Mouse (Mus musculus): ENCODE data around the gene Btbd18. TPM values are rescaled to one million over a fixed set of nuclear protein-coding genes. Genes with fewer than 3 reads are reported as not detected.

The Btbd18 gene
- polyA plus RNA-seq, 1 experiment from 2014 or later = 0.29 TPM

DNA sequence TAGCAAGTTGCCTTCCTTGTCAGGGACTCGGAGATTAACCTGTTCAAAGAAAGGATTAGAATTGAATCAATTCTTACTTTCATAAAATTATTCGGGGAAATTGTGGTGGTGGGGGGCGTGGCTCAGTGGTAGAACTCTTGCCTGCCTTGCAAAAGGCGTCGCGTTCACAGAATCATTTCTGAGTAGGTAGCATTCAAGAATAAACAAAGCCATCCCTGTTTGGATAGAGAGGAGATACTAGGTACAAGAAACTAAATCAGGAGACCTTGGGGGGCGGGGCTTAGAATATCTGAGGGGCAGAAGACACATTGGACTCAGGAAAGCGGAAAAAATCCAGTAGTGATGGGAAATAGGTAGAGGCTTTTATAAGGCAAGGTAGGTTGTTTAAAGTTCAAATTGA is 20.1 kb downstream of the Btbd18 start, which contains the start of gene Tmx2:
Tmx2 (minus strand) TSS at position 125 of the 400 bp plus-strand sequence.
- Histone ChIP-seq H3K4me1 (replicated peaks) (peaks cover 29% of the 10 kb centered on the region), H3K36me3 (peaks cover 30% of the 10 kb centered on the region), H3K9ac (peak within 1 kb of the TSS; percentile 89), H3K9me3 (no peaks in the 10 kb centered on the region), H3K4me2 (peak within 1 kb of the TSS; percentile 82), H3K27me3 (no peaks in the 10 kb centered on the region), H3K4me3 (peak within 1 kb of the TSS; percentile 97), H3K27ac (peak within 1 kb of the TSS; percentile 89)
- ATAC-seq (ENCODE audit: low FRiP score) = no peak
- 24% methylated on average over 8 of the region's 8 CpGs for WGBS

DNA sequence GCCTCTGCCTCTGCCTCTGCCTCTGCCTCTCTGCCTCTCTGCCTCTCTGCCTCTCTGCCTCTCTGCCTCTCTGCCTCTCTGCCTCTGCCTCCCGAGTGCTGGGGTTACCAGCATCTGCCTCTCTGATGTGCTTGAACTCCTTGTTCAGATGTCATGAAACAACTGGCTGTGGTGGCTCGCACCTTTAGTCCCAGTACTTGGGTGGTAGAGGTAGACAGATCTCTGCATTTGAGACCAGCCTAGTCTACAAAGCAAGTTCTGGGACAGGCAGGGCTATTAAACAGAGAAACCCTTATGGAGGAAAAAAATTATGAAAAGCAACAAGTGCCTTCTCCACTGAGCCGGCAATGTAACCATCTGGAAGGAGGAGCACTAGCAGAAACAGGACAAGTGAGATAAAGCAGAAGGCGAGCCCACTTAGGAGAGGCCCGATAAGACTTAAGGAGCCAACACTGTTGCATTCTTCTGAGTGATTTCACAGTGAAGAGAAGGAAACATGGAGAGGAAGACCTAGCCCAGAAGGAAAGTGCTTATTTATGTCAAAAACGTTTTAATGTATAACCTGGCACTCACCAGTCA is 23.8 kb downstream of the Btbd18 start:
- no peak overlapping the region for H3K9ac ChIP-seq
- no peaks in the 10 kb centered on the region for H3K27me3 ChIP-seq
- no peak overlapping the region for H3K4me2 ChIP-seq
- H3K36me3 ChIP-seq = peaks cover 38% of the 10 kb centered on the region
- H3K27ac ChIP-seq = no peak overlapping the region
- H3K9me3 ChIP-seq = no peaks in the 10 kb centered on the region
- no peak overlapping the region for H3K4me3 ChIP-seq
- no peak for ATAC-seq (ENCODE audit: low FRiP score)
- H3K4me1 ChIP-seq (replicated peaks) = peaks cover 11% of the 10 kb centered on the region
- 87% methylated on average over 6 of the region's 6 CpGs for WGBS

GRCm38 (mm10) chr2:84688080-84688844 is 29.4 kb downstream of the Btbd18 start:
- WGBS = 79% methylated on average over 2 of the region's 2 CpGs
- Histone ChIP-seq H3K4me2 (no peak overlapping the region), H3K4me1 (replicated peaks) (no peaks in the 10 kb centered on the region), H3K36me3 (peaks cover 83% of the 10 kb centered on the region), H3K9me3 (no peaks in the 10 kb centered on the region), H3K4me3 (no peak overlapping the region), H3K9ac (no peak overlapping the region), H3K27ac (no peak overlapping the region), H3K27me3 (no peaks in the 10 kb centered on the region)
- no peak; the same call in 1 of the 2 replicates for ATAC-seq (ENCODE audit: low FRiP score)

- 93% methylated on average over 12 of the region's 12 CpGs for WGBS
- Histone ChIP-seq H3K4me3 (no peak overlapping the region), H3K4me2 (no peak overlapping the region), H3K36me3 (peaks cover 89% of the 10 kb centered on the region), H3K9me3 (no peaks in the 10 kb centered on the region), H3K9ac (no peak overlapping the region), H3K27ac (no peak overlapping the region), H3K27me3 (no peaks in the 10 kb centered on the region), H3K4me1 (replicated peaks) (no peaks in the 10 kb centered on the region)
- ATAC-seq (ENCODE audit: low FRiP score) = 0 out of 2 replicates have a peak, but pooled peaks have one; percentile 25
Measured at GRCm38 (mm10) chr2:84690050-84690449, 31.2 kb downstream of the Btbd18 start.

DNA sequence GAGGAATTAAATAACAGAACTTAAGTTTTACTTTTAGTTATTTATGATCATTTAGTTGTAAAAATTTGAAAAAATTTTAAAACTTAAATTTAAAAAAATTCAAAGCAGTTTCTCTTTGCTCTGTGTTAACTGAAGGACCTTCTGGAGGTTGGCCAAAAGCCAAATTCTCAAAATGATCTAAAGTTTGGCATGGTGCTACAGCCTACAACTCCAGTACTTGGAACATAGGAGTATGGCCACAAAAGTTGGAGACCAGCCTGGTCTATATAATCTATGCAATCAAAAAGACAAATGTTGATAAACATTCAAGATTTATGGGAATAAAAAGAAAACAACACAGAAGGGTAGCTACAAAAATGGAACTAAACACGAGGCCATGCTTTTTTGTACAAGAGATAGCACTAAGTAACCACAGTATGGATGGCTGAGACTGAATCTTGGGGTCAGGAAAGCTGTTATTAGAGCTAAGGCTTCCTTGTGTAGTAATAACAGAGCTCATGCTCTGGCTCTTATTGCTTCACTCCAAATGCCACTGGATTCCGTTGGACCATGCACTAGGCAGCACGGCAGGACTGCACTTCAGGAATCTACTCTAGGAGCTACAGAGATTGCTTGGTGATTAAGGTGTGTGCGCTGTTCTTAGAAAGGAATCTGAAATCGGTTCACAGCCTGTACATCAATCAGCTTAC is 36.3 kb downstream of the Btbd18 start:
- ATAC-seq (ENCODE audit: low FRiP score) = no peak

DNA sequence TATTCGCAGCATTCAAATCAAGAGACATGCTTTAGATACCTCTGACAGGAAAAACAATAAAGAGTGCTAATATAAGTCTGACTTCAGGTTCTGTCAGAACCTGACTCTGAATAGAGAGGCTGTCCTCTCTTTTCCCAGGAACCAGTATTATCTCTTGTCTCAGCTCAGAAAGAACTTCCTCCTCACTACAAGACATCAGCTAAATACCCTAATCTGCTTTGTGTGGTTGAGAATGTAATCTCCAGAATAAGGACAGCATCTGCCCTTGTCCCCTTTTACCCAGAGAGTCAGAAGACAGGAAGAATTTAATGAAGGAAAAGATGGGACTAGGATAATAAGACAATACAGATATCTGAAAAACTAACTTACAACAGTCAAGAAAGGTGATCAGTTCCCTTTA is 44.6 kb downstream of the Btbd18 start:
- Histone ChIP-seq H3K27ac (no peak overlapping the region), H3K9ac (no peak overlapping the region), H3K4me1 (replicated peaks) (peaks cover 11% of the 10 kb centered on the region), H3K27me3 (no peaks in the 10 kb centered on the region), H3K9me3 (no peaks in the 10 kb centered on the region), H3K4me2 (no peak overlapping the region), H3K36me3 (peaks cover 37% of the 10 kb centered on the region), H3K4me3 (no peak overlapping the region)
- 97% methylated on average over 1 of the region's 1 CpGs for WGBS
- ATAC-seq (ENCODE audit: low FRiP score) = no peak

More for the DNA sequence above, 36.3 kb downstream of the Btbd18 start:
- no peaks in the 10 kb centered on the region for H3K27me3 ChIP-seq
- H3K27ac ChIP-seq = no peak overlapping the region
- H3K9me3 ChIP-seq = no peaks in the 10 kb centered on the region
- H3K36me3 ChIP-seq = peaks cover 56% of the 10 kb centered on the region
- H3K4me2 ChIP-seq = no peak overlapping the region
- 95% methylated on average over 5 of the region's 5 CpGs for WGBS
- no peak overlapping the region for H3K4me3 ChIP-seq
- no peak overlapping the region for H3K9ac ChIP-seq
- H3K4me1 ChIP-seq (replicated peaks) = no peaks in the 10 kb centered on the region

DNA sequence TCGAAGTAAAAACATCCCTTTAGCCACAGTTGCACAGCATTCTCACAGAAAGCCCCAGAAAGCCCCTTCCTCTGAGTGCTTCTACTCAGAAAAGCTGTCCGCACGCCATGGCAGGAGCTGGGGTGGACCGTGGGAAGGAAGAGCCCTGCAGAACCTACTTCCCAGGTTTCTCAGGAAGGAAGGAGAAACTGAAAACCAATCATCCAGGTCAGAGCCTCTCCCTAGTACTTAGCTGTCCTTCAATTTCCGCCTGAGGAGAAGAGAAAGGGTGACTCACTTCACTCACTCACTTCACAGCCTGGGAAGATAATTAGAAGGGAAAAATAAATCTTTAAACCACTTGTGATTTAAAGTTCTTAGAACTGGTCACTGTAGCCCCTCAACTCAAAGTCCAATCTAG is 45.5 kb downstream of the Btbd18 start:
- 92% methylated on average over 5 of the region's 5 CpGs for WGBS
- H3K36me3 ChIP-seq = peaks cover 44% of the 10 kb centered on the region
- no peak overlapping the region for H3K27ac ChIP-seq

GRCm38 (mm10) chr2:84705295-84705694 is 46.4 kb downstream of the Btbd18 start:
- no peak for ATAC-seq (ENCODE audit: low FRiP score)
- Histone ChIP-seq H3K4me3 (no peak overlapping the region), H3K36me3 (peaks cover 50% of the 10 kb centered on the region)

More for the DNA sequence above, 45.5 kb downstream of the Btbd18 start:
- no peak for ATAC-seq (ENCODE audit: low FRiP score)
- Histone ChIP-seq H3K4me3 (no peak overlapping the region), H3K4me1 (replicated peaks) (peaks cover 20% of the 10 kb centered on the region), H3K4me2 (no peak overlapping the region), H3K9me3 (no peaks in the 10 kb centered on the region), H3K27me3 (no peaks in the 10 kb centered on the region), H3K9ac (no peak overlapping the region)

DNA sequence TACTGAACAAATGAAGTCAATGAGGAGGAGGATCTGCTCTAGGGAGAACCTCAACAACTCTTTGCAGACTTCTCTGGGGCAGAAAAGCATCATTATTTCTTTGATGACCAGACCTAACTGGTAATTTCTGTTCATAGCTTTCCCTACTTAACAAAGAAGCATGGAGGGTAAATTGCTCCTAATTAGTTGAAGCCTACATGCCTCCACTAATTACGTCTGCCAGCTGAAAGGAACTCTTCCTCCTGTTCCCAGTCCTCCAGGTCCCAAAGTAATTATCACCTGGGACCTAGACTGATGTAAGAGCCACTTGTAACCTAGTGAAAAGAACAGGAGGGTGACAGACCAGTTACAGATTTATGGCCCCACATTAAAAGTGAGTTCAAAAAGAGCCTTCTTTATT is 48.6 kb downstream of the Btbd18 start:
- no peaks in the 10 kb centered on the region for H3K27me3 ChIP-seq
- H3K4me2 ChIP-seq = no peak overlapping the region
- H3K36me3 ChIP-seq = peaks cover 51% of the 10 kb centered on the region
- H3K4me3 ChIP-seq = no peak overlapping the region
- peaks cover 29% of the 10 kb centered on the region for H3K4me1 ChIP-seq (replicated peaks)
- 59% methylated on average over 1 of the region's 1 CpGs for WGBS
- H3K9ac ChIP-seq = no peak overlapping the region; the same call in 1 of the 2 replicates
- no peak for ATAC-seq (ENCODE audit: low FRiP score)
- H3K9me3 ChIP-seq = no peaks in the 10 kb centered on the region
- no peak overlapping the region for H3K27ac ChIP-seq

More at GRCm38 (mm10) chr2:84705295-84705694, 46.4 kb downstream of the Btbd18 start:
- Histone ChIP-seq H3K4me2 (no peak overlapping the region), H3K9ac (no peak overlapping the region), H3K27me3 (no peaks in the 10 kb centered on the region), H3K9me3 (no peaks in the 10 kb centered on the region), H3K27ac (no peak overlapping the region), H3K4me1 (replicated peaks) (peaks cover 24% of the 10 kb centered on the region)
- WGBS = 94% methylated on average over 1 of the region's 1 CpGs

- Histone ChIP-seq H3K9me3 (no peaks in the 10 kb centered on the region), H3K27me3 (no peaks in the 10 kb centered on the region), H3K4me3 (no peak overlapping the region), H3K27ac (no peak overlapping the region), H3K4me1 (replicated peaks) (peaks cover 52% of the 10 kb centered on the region), H3K4me2 (no peak overlapping the region), H3K36me3 (peaks cover 28% of the 10 kb centered on the region), H3K9ac (no peak overlapping the region)
- no peak for ATAC-seq (ENCODE audit: low FRiP score)
- 96% methylated on average over 2 of the region's 2 CpGs for WGBS
Measured at GRCm38 (mm10) chr2:84711898-84712297, 53.0 kb downstream of the Btbd18 start.

- Histone ChIP-seq H3K27me3 (no peaks in the 10 kb centered on the region), H3K4me1 (replicated peaks) (peaks cover 31% of the 10 kb centered on the region), H3K9ac (peak overlapping the region; percentile 96), H3K4me3 (peak overlapping the region; percentile 95), H3K36me3 (peaks cover 15% of the 10 kb centered on the region), H3K4me2 (peak overlapping the region; percentile 74), H3K9me3 (no peaks in the 10 kb centered on the region), H3K27ac (peak overlapping the region; percentile 93)
- WGBS = under 1% methylated on average over 26 of the region's 26 CpGs
- ATAC-seq (ENCODE audit: low FRiP score) = no peak; the same call in 1 of the 2 replicates
Measured at GRCm38 (mm10) chr2:84714422-84714810, 55.5 kb downstream of the Btbd18 start.

DNA sequence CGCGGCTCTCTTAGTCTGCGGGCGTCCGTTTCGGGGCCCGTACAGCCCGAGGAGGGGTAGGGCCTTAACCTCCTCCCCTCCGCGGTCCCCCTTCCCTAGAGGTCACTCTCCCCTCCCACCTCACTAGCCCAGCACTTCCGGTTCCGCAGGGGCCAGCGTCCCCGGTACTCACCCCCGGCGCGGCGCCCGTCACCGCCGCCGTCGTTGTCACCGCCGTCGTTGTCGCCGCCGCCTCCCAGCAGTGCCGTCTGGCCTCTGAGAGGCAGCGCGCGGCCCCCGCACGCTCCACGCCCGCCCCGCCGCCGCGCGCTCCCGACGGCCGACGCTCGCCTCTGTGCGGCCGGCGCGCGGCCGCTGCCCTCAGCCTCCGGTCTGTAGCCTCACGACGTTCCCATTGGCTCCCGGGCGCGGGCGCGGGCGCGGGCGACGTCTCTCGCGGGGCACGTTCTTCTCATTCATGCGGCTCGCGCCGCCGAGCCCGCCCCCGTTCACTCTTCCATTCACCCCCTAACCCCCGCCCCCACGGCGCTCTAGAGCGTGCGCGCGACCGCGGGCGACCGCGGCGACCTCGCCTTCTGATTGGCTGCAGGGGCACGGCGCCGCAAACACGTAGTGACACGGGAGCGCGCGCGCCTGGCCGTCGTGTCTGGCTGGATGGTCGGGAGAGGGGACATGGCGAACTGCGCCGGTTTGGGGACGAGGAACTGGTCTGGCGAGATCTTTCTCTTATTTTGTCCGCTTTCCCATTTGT is 56.1 kb downstream of the Btbd18 start, which contains the start of gene Zdhhc5:
Zdhhc5 (minus strand) TSS at position 370 of the 751 bp plus-strand sequence.
- H3K4me1 ChIP-seq (replicated peaks) = peaks cover 27% of the 10 kb centered on the region
- H3K4me3 ChIP-seq = peak within 1 kb of the TSS; percentile 95
- no peaks in the 10 kb centered on the region for H3K9me3 ChIP-seq
- WGBS = under 1% methylated on average over 93 of the region's 107 CpGs
- ATAC-seq (ENCODE audit: low FRiP score) = peak; percentile 98
- peaks cover 11% of the 10 kb centered on the region for H3K36me3 ChIP-seq
- peak within 1 kb of the TSS; percentile 93 for H3K27ac ChIP-seq
- peak within 1 kb of the TSS; percentile 96 for H3K9ac ChIP-seq
- H3K27me3 ChIP-seq = no peaks in the 10 kb centered on the region
- peak within 1 kb of the TSS; percentile 79 for H3K4me2 ChIP-seq

Measured in hindbrain, embryonic 13.5 days (tissue).